Mouse (Mus musculus) forebrain, embryonic 15.5 days (tissue): ENCODE measurements around the gene Zfp418. TPM values are rescaled to one million over a fixed set of nuclear protein-coding genes. Genes with fewer than 3 reads are reported as not detected.
"Not testable (repeated sequence)": the region's sequence is repeated elsewhere in the genome, so short reads cannot be mapped to it uniquely, and the experiment has no call there.

Experiments
- ATAC-seq: fragments of 200-750 bp; cut with Nextera tagmentation; replicated peaks from 2 replicates; pipeline ENCODE4 v1.8.0; 2017; ENCODE audit warnings: mild to moderate bottlenecking, moderate TSS enrichment, moderate library complexity
- H3K27ac ChIP-seq: fragments of 300-500 bp; sonication (generic); replicated peaks from 2 replicates; pipeline ENCODE4 v1.5.1; 2015; ENCODE audit warnings: mild to moderate bottlenecking, inconsistent platforms
- H3K27me3 ChIP-seq: fragments of 300-500 bp; sonication (generic); 2 replicates; pipeline ENCODE4 v1.6.1; 2015; ENCODE audit warnings: inconsistent platforms
- H3K36me3 ChIP-seq: fragments of 300-500 bp; sonication (generic); 2 replicates; pipeline ENCODE4 v1.6.1; 2015; ENCODE audit warnings: mild to moderate bottlenecking, inconsistent platforms
- H3K4me1 ChIP-seq: fragments of 300-500 bp; sonication (generic); 2 replicates; pipeline ENCODE4 v1.6.1; 2015; ENCODE audit warnings: inconsistent platforms
- H3K4me2 ChIP-seq: fragments of 300-500 bp; sonication (generic); replicated peaks from 2 replicates; pipeline ENCODE4 v1.6.1; 2015; ENCODE audit warnings: mild to moderate bottlenecking, inconsistent platforms
- H3K4me3 ChIP-seq: fragments of 300-500 bp; sonication (generic); 2 replicates; pipeline ENCODE4 v1.5.1; 2015; ENCODE audit warnings: mild to moderate bottlenecking, inconsistent platforms
- H3K9ac ChIP-seq: fragments of 300-500 bp; sonication (generic); replicated peaks from 2 replicates; pipeline ENCODE4 v1.6.1; 2015; ENCODE audit warnings: mild to moderate bottlenecking, inconsistent platforms
- H3K9me3 ChIP-seq: fragments of 300-500 bp; sonication (generic); 2 replicates; pipeline ENCODE4 v1.6.1; 2016; ENCODE audit warnings: inconsistent platforms
- WGBS: fragments of 180-500 bp; shearing (Covaris S2); methylation state at CpG from one replicate; pipeline ENCODE4 v1.1.7; 2015; ENCODE audit warnings: mixed read lengths; 5-methylcytosine and 5-hydroxymethylcytosine counted together
- polyA plus RNA-seq: library from polyadenylated mRNA; unstranded; fragments of >200 nt; fragmentation: Nextera tagmentation; extraction: Ambion mirVana; gene quantifications from 2 replicates; pipeline ENCODE4 v1.2.1, GENCODE M21; 2015

Zfp418 gene
- polyA plus RNA-seq = 3.6 and 4.1 TPM in 2 replicates

- Histone ChIP-seq H3K36me3 (peaks cover 16% of the 10 kb centered on the region), H3K4me3 (peak within 1 kb of the TSS; percentile 56), H3K27ac (peak within 1 kb of the TSS; percentile 52), H3K4me1 (peaks cover 7% of the 10 kb centered on the region), H3K27me3 (no peaks in the 10 kb centered on the region), H3K9me3 (no peaks in the 10 kb centered on the region), H3K9ac (peak within 1 kb of the TSS; percentile 55), H3K4me2 (peak within 1 kb of the TSS; percentile 66)
- peak; percentile 97 for ATAC-seq
- WGBS = 1% methylated on average over 26 of the region's 26 CpGs
Observed at GRCm38 (mm10) chr7:7171227-7172147, at the start of gene Zfp418. Gene Zfp418, plus strand, starts transcription at chr7:7171330.

- no peaks in the 10 kb centered on the region for H3K9me3 ChIP-seq
- peak overlapping the region; percentile 53 for H3K4me3 ChIP-seq
- H3K9ac ChIP-seq = peak overlapping the region; percentile 60; the same call in 1 of the 2 replicates
- H3K27ac ChIP-seq = no peak overlapping the region
- peaks cover 20% of the 10 kb centered on the region for H3K36me3 ChIP-seq
- peak overlapping the region; percentile 67 for H3K4me2 ChIP-seq
- H3K4me1 ChIP-seq = peaks cover 15% of the 10 kb centered on the region
- WGBS = 52% methylated on average over 6 of the region's 6 CpGs
- H3K27me3 ChIP-seq = no peaks in the 10 kb centered on the region
- ATAC-seq = no peak
Observed at GRCm38 (mm10) chr7:7121602-7121980, 49.5 kb upstream of the Zfp418 start.

- H3K36me3 ChIP-seq = peaks cover 25% of the 10 kb centered on the region
- H3K9ac ChIP-seq, H3K9me3 ChIP-seq, ATAC-seq, H3K4me3 ChIP-seq, H3K4me2 ChIP-seq, H3K27ac ChIP-seq, H3K27me3 ChIP-seq: not testable (repeated sequence)
- H3K4me1 ChIP-seq = peaks cover 10% of the 10 kb centered on the region
- WGBS = 96% methylated on average over 15 of the region's 15 CpGs
Observed at GRCm38 (mm10) chr7:7130491-7131124, 40.5 kb upstream of the Zfp418 start.

DNA sequence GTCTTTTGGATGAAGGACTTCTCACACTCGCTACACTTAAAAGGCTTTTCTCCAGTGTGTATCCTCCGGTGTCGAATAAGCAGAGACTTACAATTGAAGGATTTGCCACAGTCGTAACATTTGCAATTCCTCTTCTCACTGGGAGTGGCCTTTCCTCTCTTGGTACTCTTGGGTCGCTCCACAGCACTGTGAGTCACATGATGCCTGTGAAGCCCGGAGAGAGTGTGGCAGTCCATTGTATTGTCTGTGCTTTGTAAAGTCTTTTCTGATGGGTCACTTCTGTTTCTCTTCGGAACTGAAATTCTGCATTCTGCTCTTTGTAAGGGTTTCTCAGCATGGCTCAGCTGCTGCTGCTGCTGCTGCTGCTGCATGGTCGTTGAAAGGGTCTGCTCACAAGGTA is 38.4 kb upstream of the Zfp418 start:
- peaks cover 25% of the 10 kb centered on the region for H3K36me3 ChIP-seq
- H3K27me3 ChIP-seq = no peaks in the 10 kb centered on the region
- WGBS = 67% methylated on average over 8 of the region's 8 CpGs
- peaks cover 14% of the 10 kb centered on the region for H3K4me1 ChIP-seq
- H3K4me2 ChIP-seq = no peak overlapping the region
- no peaks in the 10 kb centered on the region for H3K9me3 ChIP-seq
- no peak overlapping the region for H3K27ac ChIP-seq
- no peak overlapping the region for H3K4me3 ChIP-seq
- no peak for ATAC-seq
- H3K9ac ChIP-seq = no peak overlapping the region

DNA sequence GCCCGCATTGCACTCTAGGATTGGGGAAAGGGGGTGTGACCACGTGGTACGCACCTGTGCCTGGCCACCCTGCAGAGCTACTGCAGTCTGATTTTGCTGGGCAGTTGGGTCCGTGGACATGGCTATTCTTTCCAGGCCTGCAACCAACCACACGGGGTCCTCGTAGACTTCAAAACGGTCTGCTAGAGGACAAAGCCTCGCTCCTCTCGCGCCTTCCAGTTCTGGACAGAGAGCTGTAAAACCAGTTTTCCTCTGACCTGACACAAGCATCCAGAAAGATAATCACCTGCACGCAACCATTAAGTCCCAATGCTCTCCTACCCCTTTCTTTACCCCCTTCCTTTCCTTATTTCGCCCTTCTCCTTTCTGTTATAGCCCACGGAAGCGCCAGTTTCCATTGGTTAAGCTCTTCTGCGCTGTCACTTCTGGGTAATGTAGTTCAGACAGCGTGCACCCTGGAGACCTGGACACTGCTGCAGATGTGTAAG is 34.7 kb upstream of the Zfp418 start, which contains the start of gene Zfp773:
TSS of gene Zfp773 (minus strand) at position 377 of the 488 bp plus-strand sequence.
- peaks cover 18% of the 10 kb centered on the region for H3K36me3 ChIP-seq
- ATAC-seq = peak; percentile 96
- no peaks in the 10 kb centered on the region for H3K27me3 ChIP-seq
- peak within 1 kb of the TSS; percentile 70 for H3K9ac ChIP-seq
- WGBS = 4% methylated on average over 16 of the region's 16 CpGs
- H3K4me2 ChIP-seq = peak within 1 kb of the TSS; percentile 58
- no peaks in the 10 kb centered on the region for H3K9me3 ChIP-seq
- H3K27ac ChIP-seq = peak within 1 kb of the TSS; percentile 81
- peak within 1 kb of the TSS; percentile 55 for H3K4me3 ChIP-seq
- peaks cover 14% of the 10 kb centered on the region for H3K4me1 ChIP-seq

GRCm38 (mm10) chr7:7144215-7144614 is 26.9 kb upstream of the Zfp418 start:
- Histone ChIP-seq H3K36me3 (no peaks in the 10 kb centered on the region), H3K27me3 (no peaks in the 10 kb centered on the region), H3K4me3 (no peak overlapping the region), H3K27ac (no peak overlapping the region), H3K9me3 (peaks cover 5% of the 10 kb centered on the region; the same call in 1 of the 2 replicates), H3K4me1 (no peaks in the 10 kb centered on the region), H3K9ac (no peak overlapping the region), H3K4me2 (no peak overlapping the region)
- ATAC-seq = no peak
- 91% methylated on average over 1 of the region's 1 CpGs for WGBS

GRCm38 (mm10) chr7:7145991-7146608 is 25.0 kb upstream of the Zfp418 start:
- H3K4me2 ChIP-seq = no peak overlapping the region
- no peaks in the 10 kb centered on the region for H3K4me1 ChIP-seq
- no peak overlapping the region for H3K9ac ChIP-seq
- H3K36me3 ChIP-seq = no peaks in the 10 kb centered on the region
- no peak overlapping the region for H3K27ac ChIP-seq
- 91% methylated on average over 15 of the region's 15 CpGs for WGBS
- no peaks in the 10 kb centered on the region for H3K27me3 ChIP-seq
- no peak for ATAC-seq
- H3K4me3 ChIP-seq = no peak overlapping the region
- peaks cover 5% of the 10 kb centered on the region; the same call in 1 of the 2 replicates for H3K9me3 ChIP-seq

DNA sequence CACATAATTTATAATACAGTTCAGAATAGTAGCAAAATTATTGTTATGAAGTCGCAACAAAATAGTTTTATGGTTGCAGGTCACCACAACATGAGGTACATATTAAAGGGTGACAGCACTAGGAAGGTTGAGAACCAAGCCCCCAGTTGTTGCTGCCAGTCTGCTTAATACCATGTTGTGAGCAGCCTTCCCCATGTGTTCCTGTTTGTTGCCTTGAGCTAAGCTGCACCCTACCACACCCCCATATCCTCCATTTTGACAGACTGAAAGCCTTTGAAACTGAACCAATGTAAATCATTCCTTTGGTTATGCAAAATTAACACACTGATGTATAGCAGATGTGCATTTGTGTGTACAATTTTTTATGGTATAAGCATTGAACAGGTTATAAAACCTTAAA is 14.8 kb downstream of the Zfp418 start:
- Histone ChIP-seq H3K9me3 (no peaks in the 10 kb centered on the region), H3K27me3 (no peaks in the 10 kb centered on the region), H3K4me3 (no peak overlapping the region), H3K4me2 (no peak overlapping the region), H3K27ac (no peak overlapping the region), H3K36me3 (peaks cover 27% of the 10 kb centered on the region), H3K9ac (no peak overlapping the region), H3K4me1 (no peaks in the 10 kb centered on the region)
- ATAC-seq = no peak
- 94% methylated on average over 1 of the region's 1 CpGs for WGBS

DNA sequence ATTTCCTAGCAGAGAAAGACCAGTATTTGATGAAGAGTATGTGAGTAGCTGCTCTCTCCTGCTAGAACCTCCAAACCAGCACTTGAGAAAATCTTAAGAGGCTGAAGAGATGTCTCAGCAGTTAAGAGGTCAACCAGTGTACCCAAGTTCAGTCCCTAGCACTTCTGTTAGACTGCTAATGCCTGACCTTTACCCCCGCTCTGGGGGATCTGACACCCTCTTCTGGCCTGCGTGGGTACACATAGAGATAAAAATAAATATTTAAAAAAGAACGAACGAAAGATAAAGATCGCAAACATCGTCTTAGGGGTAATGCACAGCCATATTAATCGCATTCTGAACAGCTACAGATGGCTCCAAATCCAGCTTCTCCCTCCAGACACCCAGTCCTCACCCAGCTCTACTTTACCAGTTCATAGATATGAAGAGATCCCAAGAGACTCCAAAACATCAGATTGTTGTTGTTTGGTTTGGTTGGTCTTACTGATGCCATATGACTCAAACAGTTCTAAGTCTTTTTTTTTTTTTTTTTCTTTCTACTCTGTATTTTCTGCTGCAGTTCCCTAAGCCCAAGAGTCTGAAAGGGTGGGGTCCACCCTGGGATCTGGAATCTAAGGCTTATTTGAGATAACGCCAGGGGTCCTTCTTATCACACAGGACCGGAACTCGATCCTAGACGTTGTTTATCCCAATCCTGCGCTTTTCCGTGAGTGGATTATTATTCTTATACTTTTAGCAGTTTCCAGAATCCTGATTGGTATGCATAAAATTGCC is 16.5 kb downstream of the Zfp418 start:
- no peaks in the 10 kb centered on the region for H3K27me3 ChIP-seq
- H3K4me3 ChIP-seq = peak overlapping the region; percentile 63
- no peaks in the 10 kb centered on the region for H3K4me1 ChIP-seq
- H3K9me3 ChIP-seq = no peaks in the 10 kb centered on the region
- 39% methylated on average over 13 of the region's 13 CpGs for WGBS
- ATAC-seq = peak; percentile 47
- H3K9ac ChIP-seq = peak overlapping the region; percentile 49; the same call in 1 of the 2 replicates
- H3K27ac ChIP-seq = no peak overlapping the region
- H3K4me2 ChIP-seq = peak overlapping the region; percentile 45
- peaks cover 10% of the 10 kb centered on the region for H3K36me3 ChIP-seq

GRCm38 (mm10) chr7:7188191-7188942 is 17.2 kb downstream of the Zfp418 start:
- peaks cover 2% of the 10 kb centered on the region; the same call in 1 of the 2 replicates for H3K36me3 ChIP-seq
- no peaks in the 10 kb centered on the region for H3K4me1 ChIP-seq
- peak overlapping the region; percentile 45 for H3K4me2 ChIP-seq
- H3K9ac ChIP-seq = peak overlapping the region; percentile 49
- H3K4me3 ChIP-seq = peak overlapping the region; percentile 63
- 12% methylated on average over 18 of the region's 18 CpGs for WGBS
- no peak overlapping the region for H3K27ac ChIP-seq
- no peaks in the 10 kb centered on the region for H3K9me3 ChIP-seq
- peak; percentile 97 for ATAC-seq
- no peaks in the 10 kb centered on the region for H3K27me3 ChIP-seq
